Mouse (Mus musculus): ENCODE results near the gene Banf1. TPM values are rescaled to one million over a fixed set of nuclear protein-coding genes. Genes with fewer than 3 reads are reported as not detected.
"Not testable (repeated sequence)": the region's sequence is repeated elsewhere in the genome, so short reads cannot be mapped to it uniquely, and the experiment has no call there.

Banf1 gene
- total RNA-seq, 2 experiments from 2014 or later = 131 to 137 TPM

GRCm38 (mm10) chr19:5377446-5377845, 10.5 kb upstream of the Banf1 start:
- DNase-seq (ENCODE audit: low spot score in 2 of 2) = no peak

DNA sequence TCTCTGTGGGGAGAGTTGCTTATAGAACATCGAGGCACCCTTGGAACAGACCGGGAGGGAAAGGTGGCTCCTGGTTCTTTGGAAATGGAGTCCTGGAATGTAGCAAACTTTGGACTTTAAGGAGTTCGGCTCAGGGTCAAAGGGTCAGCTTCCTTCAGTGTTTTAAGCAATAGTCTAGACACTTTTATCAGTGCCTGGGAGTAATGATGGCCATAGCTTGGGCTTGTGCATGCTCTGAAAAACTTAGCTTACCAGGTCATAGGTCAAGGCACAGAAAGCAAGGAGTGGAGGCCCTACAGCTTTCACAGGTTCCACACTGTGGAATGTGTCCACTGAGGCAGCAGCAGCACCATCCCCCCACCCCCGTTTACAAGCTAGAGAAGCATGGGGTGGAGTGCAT, 7.8 kb upstream of the Banf1 start:
- DNase-seq (ENCODE audit: low spot score in 2 of 2) = no peak

GRCm38 (mm10) chr19:5374177-5374576, 7.2 kb upstream of the Banf1 start:
- DNase-seq (ENCODE audit: low spot score in 2 of 2) = no peak

GRCm38 (mm10) chr19:5372724-5373123, 5.8 kb upstream of the Banf1 start:
- no peak for DNase-seq (ENCODE audit: low spot score in 2 of 2)

GRCm38 (mm10) chr19:5370932-5371331, 4.0 kb upstream of the Banf1 start:
- no peak for DNase-seq (ENCODE audit: low spot score in 2 of 2)

DNA sequence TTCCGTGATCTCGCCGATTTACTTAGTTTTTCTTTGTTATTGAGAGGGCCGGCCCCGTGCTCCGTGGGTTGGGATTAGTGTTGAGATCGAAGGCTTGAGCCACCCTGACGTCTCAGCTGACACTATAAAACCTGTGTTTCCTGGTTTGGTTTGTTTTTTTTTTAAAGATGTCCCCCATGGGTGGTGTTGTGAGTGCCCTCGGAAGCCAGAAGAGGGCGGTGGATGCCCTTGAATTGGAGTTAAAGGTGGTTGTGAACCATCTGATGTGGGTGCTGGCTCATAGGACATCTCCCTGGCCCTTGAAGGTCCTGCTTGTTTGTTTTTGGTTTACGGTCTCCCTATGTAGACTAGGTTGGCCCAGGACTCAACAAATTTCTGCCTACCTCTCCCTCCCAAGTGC, 487 bp upstream of the Banf1 start:
- DNase-seq (ENCODE audit: low spot score in 2 of 2) = no peak

GRCm38 (mm10) chr19:5366175-5367052, 554 bp downstream of the Banf1 start, which contains the start of gene Eif1ad:
TSS of gene Eif1ad (plus strand) at chr19:5366741.
- peak; percentile 81 to 97 for DNase-seq (ENCODE audit: low spot score in 2 of 2)

- DNase-seq (ENCODE audit: low spot score in 2 of 2) = no peak
These were observed 1.2 kb downstream of the Banf1 start for GRCm38 (mm10) chr19:5365751-5366150.

DNA sequence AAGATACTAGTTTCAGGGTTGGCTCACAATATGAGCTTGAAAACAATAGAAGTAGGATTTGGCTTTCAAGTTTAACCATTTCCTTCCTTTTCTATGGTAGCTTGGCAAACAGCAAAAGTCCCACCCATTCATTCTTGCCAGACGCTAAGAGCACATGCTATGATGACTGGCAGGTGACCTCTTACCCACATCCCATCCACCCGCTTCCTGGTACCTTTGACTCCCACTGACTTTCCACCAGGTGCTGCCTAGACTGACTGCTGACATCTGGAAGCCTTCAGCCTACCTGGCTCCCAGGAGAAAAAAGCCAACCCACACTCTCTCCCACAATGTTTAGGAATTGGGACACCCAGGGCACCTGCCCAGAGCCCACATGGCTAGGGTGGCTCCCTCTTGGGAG, 2.8 kb downstream of the Banf1 start:
- DNase-seq (ENCODE audit: low spot score in 2 of 2) = no peak

DNA sequence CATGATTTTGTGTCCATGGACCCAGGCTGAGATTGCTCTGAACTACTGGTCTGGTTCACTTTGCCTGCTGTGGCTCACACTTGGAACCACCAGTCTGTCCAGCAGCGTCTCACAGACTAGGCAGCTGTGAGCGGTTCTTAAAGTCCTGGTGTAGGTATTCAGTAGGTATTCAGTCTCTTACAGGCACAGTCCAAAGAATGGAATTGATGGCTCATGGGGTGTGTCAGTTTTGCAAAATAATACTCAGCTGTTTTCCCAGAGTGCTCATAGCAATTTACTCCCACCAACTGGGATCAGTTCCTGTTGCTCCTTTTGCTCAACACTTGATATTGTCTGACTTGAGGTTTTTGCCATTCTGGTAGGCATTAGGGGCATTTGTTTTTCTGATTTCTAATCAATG, 4.8 kb downstream of the Banf1 start:
- DNase-seq (ENCODE audit: low spot score in 2 of 2) = no peak

DNA sequence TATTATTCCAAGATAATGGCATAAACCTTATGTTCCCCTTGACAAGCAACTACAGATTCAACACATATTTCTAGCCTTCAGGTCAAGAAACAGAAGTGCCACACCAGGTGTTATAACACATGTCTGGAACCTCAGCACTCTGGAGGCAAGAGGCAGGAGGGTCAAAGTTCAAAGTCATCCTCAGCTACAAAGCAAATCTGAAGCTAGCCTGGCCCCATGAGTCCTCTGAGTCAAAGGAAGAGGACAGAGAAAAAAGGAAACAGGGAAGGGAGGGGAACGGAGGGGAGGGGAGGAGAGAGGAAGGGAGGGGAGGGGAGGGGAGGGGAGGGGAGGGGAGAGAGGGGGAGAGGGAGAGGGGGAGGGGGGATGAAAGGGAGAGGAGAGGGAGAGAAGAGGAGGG, 10.9 kb downstream of the Banf1 start:
- DNase-seq (ENCODE audit: low spot score in 2 of 2) = no peak

DNA sequence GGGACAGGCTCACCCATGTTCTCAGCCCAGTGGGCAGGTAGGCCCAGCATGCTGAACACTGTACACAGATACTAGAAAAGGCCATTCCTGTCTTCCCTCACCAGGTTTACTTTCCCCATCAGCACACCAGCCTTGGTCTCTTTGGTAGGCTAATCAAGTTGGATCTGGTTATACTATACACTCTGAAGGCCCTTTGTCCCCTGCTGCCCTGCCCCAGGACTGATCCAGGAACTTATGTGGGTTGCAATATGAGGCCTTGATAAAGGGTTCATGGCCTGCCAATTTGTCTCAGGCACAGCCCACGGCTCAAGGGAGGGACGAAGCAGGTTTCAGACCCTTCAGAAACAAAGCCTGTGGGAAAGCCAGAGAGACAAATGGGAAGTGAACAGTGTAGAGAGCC, 13.4 kb downstream of the Banf1 start:
- no peak for DNase-seq (ENCODE audit: low spot score in 2 of 2)

DNA sequence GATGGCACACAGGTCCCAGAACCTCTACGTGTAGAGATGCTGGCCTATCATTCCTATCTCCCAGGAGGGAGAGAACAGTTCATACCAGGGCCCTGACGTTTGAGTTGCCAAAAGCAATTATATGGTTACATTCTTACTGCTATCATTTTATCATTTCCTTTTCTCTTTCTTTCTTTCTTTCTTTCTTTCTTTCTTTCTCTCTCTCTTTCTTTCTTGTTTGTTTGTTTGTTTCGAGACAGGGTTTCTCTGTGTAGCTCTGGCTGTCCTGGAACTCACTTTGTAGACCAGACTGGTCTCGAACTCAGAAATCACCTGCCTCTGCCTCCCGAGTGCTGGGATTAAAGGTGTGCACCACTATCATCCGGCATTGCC, 17.5 kb downstream of the Banf1 start, which contains the start of gene Cst6:
TSS of gene Cst6 (minus strand) at position 73 of the 372 bp plus-strand sequence.
- DNase-seq (ENCODE audit: low spot score in 2 of 2) = not testable (repeated sequence)

DNA sequence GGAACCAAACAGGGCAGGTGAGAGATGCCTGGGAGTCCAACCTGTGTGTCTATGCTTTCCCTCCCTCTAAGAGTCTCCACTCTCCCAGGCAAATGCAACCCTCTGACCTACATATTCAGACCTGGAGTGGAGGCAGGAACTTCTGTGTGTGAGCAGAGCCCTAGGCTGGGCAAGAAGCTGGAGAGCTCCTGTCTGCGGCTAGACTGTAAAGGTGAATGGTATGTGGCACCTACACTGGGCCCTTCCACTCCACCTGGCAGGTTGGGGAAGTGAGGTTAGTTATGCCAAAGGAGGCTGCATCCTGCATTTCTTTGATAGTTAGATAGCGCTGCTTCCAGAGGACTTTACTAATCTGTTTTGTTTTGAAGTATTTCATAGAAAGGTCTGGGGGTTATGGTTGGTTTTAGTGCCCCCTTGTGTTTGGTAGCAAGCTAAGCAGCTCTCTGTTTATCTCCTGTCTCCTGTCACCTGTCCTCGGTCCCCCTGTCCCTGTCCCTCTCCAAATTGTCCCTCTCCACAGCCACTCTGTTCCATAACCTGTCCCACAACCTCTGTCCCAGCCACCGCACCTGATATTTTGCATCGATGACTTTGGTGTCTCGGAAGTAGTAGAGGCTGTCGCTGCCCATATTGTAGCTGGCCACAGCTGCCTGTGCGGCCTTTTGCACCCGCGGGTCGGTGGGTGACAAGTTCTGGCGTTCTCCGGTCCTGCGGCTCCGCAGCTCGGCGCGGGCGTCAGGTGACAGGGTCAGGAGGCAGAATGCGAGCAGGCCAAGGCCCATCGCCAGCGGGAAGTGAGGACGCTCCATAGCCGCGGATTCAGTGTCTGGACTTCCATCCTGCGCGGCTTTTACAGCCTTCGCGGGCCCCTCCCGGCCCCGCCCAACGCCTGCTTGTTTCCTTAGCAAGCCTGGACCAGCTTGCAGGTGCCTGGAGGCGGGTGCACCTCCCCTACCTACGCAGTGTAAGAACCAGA, 18.2 kb downstream of the Banf1 start:
- DNase-seq (ENCODE audit: low spot score in 2 of 2) = peak in 1 of 2 experiments; percentile 25

GRCm38 (mm10) chr19:5348064-5348463, 18.9 kb downstream of the Banf1 start:
- DNase-seq (ENCODE audit: low spot score in 2 of 2) = no peak

- no peak for DNase-seq (ENCODE audit: low spot score in 2 of 2)
These were observed 21.5 kb downstream of the Banf1 start for GRCm38 (mm10) chr19:5345297-5346131.

DNA sequence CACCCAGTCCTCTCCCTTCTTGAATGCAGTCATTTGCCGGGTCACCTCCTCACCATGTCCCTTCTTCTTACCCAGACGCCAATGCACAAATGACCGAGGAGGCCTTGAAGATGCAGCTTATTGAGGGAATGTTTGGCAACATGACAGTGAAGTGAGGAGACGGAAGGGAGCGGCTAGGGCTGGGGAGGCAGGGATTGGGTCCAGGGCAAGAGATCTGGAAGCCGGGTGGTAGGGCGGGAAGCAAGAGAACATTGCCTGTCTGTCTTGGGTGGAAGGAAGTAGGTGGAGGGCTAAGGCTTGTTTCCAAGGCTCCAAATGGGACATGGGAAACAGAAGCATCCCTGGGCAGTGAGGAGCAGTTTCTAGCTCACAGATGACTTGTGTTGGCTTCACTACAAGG, 25.6 kb downstream of the Banf1 start:
- no peak for DNase-seq (ENCODE audit: low spot score in 2 of 2)

DNA sequence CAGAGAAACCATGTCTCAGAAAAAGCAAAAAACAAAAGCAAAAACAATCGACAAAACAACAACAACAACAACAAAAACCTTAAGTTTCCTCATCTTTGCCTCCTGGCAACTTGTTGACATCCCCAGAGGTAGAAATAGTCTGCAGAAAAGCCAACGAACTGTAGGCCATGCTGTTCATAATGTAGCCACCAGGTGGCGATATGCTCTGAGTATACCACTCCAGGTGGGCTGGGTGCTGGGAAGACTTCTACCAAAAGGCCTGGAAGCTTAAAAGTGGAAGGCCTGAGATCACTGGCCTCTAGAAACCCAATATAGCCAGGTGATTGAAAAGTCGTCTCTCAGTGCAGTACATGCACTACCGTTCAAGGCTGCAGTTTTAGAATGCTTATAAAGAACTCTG, 29.0 kb downstream of the Banf1 start:
- peak; percentile 30 to 78 for DNase-seq (ENCODE audit: low spot score in 2 of 2)

DNA sequence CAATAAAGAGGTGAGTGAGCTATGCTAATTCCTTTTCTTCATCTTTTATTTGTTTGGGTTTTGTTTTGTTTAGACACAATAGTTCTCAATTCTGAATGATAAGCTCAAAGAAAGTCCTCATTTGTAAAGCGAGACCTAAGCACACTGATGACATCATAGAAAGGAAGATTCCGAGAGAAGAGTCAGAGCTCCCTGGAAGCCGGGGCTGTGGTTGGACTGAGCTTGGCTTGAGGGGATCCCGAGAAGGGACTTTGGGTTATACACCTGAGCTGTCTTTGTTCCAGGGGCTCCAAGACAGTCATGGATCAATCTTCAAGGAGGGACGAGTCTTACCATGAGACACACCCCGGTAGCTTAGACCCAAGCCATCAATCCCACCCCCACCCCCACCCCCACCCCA, 31.5 kb downstream of the Banf1 start, which contains the start of gene Catsper1:
TSS of gene Catsper1 (plus strand) at position 301 of the 400 bp plus-strand sequence.
- no peak for DNase-seq (ENCODE audit: low spot score in 2 of 2)

DNA sequence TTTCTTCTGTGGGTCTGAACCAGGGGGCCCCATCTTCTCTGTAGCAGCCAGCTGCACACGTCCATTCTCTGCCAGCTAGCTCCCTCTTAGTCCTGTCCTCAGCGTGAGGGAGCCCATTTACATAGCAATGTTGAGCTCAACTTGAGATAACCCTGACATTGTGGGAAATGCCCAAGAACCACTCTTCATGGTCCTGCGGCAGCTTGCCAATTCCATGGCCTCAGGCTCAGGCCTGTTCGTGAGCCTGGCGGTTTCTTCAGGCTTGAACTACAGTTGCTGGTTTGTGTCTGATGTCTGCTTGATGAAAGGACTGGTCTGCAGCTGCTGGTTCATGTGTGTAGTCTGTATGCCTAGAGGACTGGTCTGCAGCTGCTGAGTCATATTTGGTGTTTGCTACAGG, 32.2 kb downstream of the Banf1 start:
- DNase-seq (ENCODE audit: low spot score in 2 of 2) = no peak

GRCm38 (mm10) chr19:5327970-5328369, 39.0 kb downstream of the Banf1 start:
- no peak for DNase-seq (ENCODE audit: low spot score in 2 of 2)
